Mouse (Mus musculus): Measurements from ENCODE around the gene 4921517D22Rik. TPM values are rescaled to one million over a fixed set of nuclear protein-coding genes. Genes with fewer than 3 reads are reported as not detected.

4921517D22Rik gene
- polyA plus RNA-seq, 1 experiment from 2014 or later: not detected

DNA sequence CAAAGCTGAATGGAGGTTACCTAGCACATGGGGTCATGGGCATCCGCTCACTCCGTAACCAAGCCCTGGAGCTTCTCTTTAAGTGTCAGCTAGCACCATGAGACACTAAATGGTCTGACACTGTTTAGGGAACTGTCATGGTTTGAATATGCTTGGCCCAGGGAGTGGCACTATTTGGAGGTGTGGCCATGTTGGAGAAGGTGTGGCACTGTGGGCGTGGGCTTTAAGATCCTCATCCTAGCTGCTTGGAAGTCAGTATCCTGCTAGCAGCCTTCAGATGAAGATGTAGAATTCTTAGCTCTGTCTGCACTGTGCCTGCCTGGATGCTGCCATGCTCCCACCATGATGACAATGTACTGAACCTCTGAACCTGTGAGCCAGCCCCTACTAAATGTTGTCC lies 33.5 kb downstream of the 4921517D22Rik start:
- Histone ChIP-seq H3K36me3 (ENCODE audit: insufficient read depth) (peaks cover 13% of the 10 kb centered on the region; the same call in 1 of the 2 replicates), H3K9ac (no peak overlapping the region), H3K27ac (ENCODE audit: low read depth) (no peak overlapping the region), H3K27me3 (ENCODE audit: insufficient read depth, low read length) (no peaks in the 10 kb centered on the region), H3K4me3 (ENCODE audit: low read depth, low read length) (no peak overlapping the region), H3K9me3 (ENCODE audit: low read depth, low read length) (no peaks in the 10 kb centered on the region), H3K4me1 (ENCODE audit: insufficient read depth) (no peaks in the 10 kb centered on the region), H3K4me2 (no peak overlapping the region)
- DNase-seq (no peak), ATAC-seq (ENCODE audit: insufficient read depth) (no peak)
- TF ChIP-seq CTCF (IDR thresholded peaks at IDR 0.05; ENCODE audit: low read depth): no peak
- 91% methylated on average over 3 of the region's 3 CpGs for WGBS

DNA sequence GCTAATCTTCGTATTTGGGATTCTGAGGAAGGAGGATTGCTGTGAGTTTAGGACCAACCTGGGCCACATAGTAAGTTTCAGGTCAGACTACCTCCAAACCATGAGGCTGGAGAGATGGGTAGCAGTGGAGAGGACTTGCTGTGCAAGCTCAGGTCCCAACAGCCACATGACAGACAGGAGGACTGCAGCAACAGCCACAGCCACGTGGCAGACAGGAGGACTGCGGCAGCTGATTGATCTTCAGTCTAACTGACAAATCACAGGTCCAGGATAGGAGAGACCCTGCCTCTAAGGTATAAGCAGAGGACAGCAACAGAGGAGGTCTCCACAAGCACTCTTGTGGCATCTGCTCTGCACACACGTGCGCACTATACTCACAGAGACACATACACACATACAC lies 36.1 kb downstream of the 4921517D22Rik start:
- WGBS: 79% methylated on average over 5 of the region's 5 CpGs
- ATAC-seq (ENCODE audit: insufficient read depth): no peak
- no peak overlapping the region for H3K27ac ChIP-seq (ENCODE audit: low read depth)
- peaks cover 2% of the 10 kb centered on the region; the same call in 1 of the 2 replicates for H3K36me3 ChIP-seq (ENCODE audit: insufficient read depth)
- H3K4me2 ChIP-seq: no peak overlapping the region
- H3K9ac ChIP-seq: no peak overlapping the region
- no peak overlapping the region for H3K4me3 ChIP-seq (ENCODE audit: low read depth, low read length)
- no peaks in the 10 kb centered on the region for H3K9me3 ChIP-seq (ENCODE audit: low read depth, low read length)
- DNase-seq: no peak
- no peak for TF ChIP-seq CTCF (IDR thresholded peaks at IDR 0.05; ENCODE audit: low read depth)
- no peaks in the 10 kb centered on the region for H3K27me3 ChIP-seq (ENCODE audit: insufficient read depth, low read length)
- H3K4me1 ChIP-seq (ENCODE audit: insufficient read depth): no peaks in the 10 kb centered on the region

DNA sequence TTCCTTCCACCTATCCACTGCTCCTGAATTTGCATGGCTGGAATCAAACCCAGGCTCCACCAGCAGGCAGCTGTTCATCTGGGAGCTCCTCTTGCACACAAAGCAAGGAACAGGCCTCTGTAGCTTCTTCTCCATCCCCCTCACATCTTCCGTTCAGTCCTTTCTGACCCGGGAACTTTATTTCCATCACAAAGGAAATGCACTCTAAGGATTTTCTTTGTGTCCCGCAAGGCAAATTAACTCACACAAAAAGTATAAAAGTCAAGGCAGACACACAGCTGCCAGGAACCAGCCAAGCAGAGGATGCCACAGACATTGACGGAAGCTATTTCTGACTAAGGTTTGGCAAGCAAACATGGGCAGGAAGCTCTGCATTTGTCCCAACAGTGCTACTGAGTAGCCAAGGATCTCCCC lies 36.9 kb downstream of the 4921517D22Rik start:
- Histone ChIP-seq H3K27ac (ENCODE audit: low read depth) (peak overlapping the region; percentile 69; the same call in 1 of the 2 replicates), H3K27me3 (ENCODE audit: insufficient read depth, low read length) (no peaks in the 10 kb centered on the region), H3K4me2 (no peak overlapping the region), H3K9ac (no peak overlapping the region), H3K36me3 (ENCODE audit: insufficient read depth) (no peaks in the 10 kb centered on the region), H3K4me3 (ENCODE audit: low read depth, low read length) (no peak overlapping the region), H3K9me3 (ENCODE audit: low read depth, low read length) (no peaks in the 10 kb centered on the region), H3K4me1 (ENCODE audit: insufficient read depth) (no peaks in the 10 kb centered on the region)
- ATAC-seq (ENCODE audit: insufficient read depth) (no peak), DNase-seq (peak; percentile 29)
- no peak for TF ChIP-seq CTCF (IDR thresholded peaks at IDR 0.05; ENCODE audit: low read depth)
- 56% methylated on average over 4 of the region's 4 CpGs for WGBS

DNA sequence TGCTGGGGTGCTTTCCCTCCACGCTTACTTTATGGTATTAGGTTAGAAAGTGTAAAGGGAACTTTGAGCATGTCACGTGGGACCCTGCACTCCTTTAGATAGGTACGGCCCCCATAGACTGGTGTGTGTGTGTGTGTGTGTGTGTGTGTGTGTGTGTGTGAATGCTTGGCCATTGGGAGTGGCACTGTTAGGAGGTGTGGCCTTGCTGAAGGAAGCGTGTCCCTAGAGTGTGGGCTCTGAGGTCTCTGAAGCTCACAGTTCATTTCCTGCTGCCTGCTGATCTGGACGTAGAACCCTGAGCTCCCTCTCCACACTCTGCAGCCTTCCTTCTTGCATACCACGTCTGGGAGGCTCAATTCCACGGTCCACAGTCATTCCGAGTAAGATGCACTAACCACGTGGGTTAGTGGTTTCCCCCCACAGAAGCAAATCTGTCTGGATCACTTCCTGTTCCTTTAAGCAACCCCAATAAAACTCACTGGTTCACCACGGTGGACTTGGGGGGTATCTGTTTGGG lies 37.5 kb downstream of the 4921517D22Rik start:
- peak overlapping the region; percentile 69; the same call in 1 of the 2 replicates for H3K27ac ChIP-seq (ENCODE audit: low read depth)
- no peaks in the 10 kb centered on the region for H3K4me1 ChIP-seq (ENCODE audit: insufficient read depth)
- no peaks in the 10 kb centered on the region for H3K27me3 ChIP-seq (ENCODE audit: insufficient read depth, low read length)
- H3K4me2 ChIP-seq: no peak overlapping the region
- ATAC-seq (ENCODE audit: insufficient read depth): no peak
- TF ChIP-seq CTCF (IDR thresholded peaks at IDR 0.05; ENCODE audit: low read depth): no peak
- WGBS: 57% methylated on average over 10 of the region's 10 CpGs
- H3K9ac ChIP-seq: no peak overlapping the region
- no peak overlapping the region for H3K4me3 ChIP-seq (ENCODE audit: low read depth, low read length)
- DNase-seq: no peak
- no peaks in the 10 kb centered on the region for H3K9me3 ChIP-seq (ENCODE audit: low read depth, low read length)
- H3K36me3 ChIP-seq (ENCODE audit: insufficient read depth): no peaks in the 10 kb centered on the region

DNA sequence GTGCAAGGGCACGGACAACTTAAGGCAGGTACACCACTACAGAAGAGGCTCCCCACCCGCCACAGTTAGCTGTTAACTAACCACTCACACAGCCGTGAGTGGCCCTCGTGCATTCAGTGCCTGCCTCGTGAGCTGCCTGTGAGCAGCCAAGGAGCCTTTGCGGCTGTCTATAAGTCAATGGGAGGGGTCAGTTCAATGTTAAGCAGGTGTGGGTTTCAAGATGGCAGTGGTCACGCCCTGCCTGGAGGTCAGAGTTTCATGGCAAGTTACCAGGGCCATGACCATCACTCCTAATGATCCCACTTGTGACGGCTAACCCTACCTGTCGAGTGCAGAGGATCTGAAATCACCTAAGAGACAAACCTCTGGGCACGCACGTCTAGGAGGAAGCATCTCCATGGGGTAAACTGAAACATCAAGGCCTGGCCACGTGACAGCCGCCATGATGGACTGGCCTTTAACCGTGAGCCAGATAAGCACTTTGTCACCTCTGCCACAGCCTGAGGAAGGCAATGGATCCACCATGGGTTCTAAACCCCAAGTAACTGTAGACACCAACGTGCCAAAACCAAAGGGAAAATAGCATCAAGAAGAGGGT lies 38.1 kb downstream of the 4921517D22Rik start:
- Histone ChIP-seq H3K9ac (no peak overlapping the region), H3K36me3 (ENCODE audit: insufficient read depth) (no peaks in the 10 kb centered on the region), H3K27me3 (ENCODE audit: insufficient read depth, low read length) (no peaks in the 10 kb centered on the region), H3K4me2 (no peak overlapping the region), H3K27ac (ENCODE audit: low read depth) (no peak overlapping the region), H3K4me3 (ENCODE audit: low read depth, low read length) (no peak overlapping the region), H3K9me3 (ENCODE audit: low read depth, low read length) (no peaks in the 10 kb centered on the region), H3K4me1 (ENCODE audit: insufficient read depth) (no peaks in the 10 kb centered on the region)
- DNase-seq: no peak
- TF ChIP-seq CTCF (IDR thresholded peaks at IDR 0.05; ENCODE audit: low read depth): no peak
- ATAC-seq (ENCODE audit: insufficient read depth): no peak
- 87% methylated on average over 15 of the region's 15 CpGs for WGBS

DNA sequence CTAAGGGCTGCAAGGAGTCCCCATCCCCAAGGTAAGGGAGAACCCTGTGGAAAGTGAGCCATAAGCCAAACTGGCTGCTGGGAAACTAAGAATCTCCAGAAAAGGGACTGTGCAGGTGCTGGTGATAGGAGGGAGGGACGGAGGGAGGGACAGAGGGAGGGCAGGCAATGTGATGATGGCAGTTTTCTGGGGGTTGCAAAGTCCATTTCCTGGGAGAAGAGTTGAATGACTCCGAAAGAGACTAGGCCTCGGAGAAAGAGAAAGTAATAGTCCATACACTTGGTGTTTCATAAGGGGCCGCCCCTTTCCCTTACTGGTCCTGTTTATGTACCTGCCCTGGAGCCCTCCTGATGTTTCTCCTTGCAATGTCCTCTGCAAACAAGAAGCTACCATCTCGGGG lies 39.4 kb downstream of the 4921517D22Rik start:
- 84% methylated on average over 5 of the region's 5 CpGs for WGBS
- no peak for ATAC-seq (ENCODE audit: insufficient read depth)
- peaks cover 4% of the 10 kb centered on the region for H3K36me3 ChIP-seq (ENCODE audit: insufficient read depth)
- no peak for TF ChIP-seq CTCF (IDR thresholded peaks at IDR 0.05; ENCODE audit: low read depth)
- H3K4me1 ChIP-seq (ENCODE audit: insufficient read depth): no peaks in the 10 kb centered on the region
- no peaks in the 10 kb centered on the region for H3K27me3 ChIP-seq (ENCODE audit: insufficient read depth, low read length)
- H3K4me2 ChIP-seq: no peak overlapping the region
- no peak overlapping the region for H3K4me3 ChIP-seq (ENCODE audit: low read depth, low read length)
- H3K27ac ChIP-seq (ENCODE audit: low read depth): no peak overlapping the region
- H3K9me3 ChIP-seq (ENCODE audit: low read depth, low read length): no peaks in the 10 kb centered on the region
- DNase-seq: no peak
- no peak overlapping the region for H3K9ac ChIP-seq

DNA sequence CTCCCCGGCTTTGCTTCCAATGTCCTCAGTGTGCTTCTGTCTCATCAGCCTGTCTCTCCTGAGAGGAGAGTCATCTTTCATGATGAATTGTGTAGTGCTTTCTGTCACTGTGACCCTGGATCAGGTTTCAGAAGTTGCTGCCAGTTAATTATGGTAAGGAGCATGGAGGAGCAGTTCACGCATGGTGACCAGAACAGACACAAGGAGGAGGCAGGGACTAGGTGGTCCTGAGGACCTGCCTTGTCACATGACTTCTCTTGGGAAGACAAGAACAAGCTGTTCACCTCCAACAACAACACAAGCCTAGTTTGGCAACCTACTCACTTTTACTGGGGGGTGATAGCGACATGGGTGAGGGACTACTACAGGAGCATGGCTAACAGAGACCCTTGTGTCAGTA lies 40.8 kb downstream of the 4921517D22Rik start:
- ATAC-seq (ENCODE audit: insufficient read depth): no peak
- H3K27ac ChIP-seq (ENCODE audit: low read depth): no peak overlapping the region
- H3K27me3 ChIP-seq (ENCODE audit: insufficient read depth, low read length): no peaks in the 10 kb centered on the region
- 67% methylated on average over 3 of the region's 3 CpGs for WGBS
- peaks cover 8% of the 10 kb centered on the region for H3K36me3 ChIP-seq (ENCODE audit: insufficient read depth)
- no peaks in the 10 kb centered on the region for H3K9me3 ChIP-seq (ENCODE audit: low read depth, low read length)
- no peak overlapping the region for H3K4me3 ChIP-seq (ENCODE audit: low read depth, low read length)
- no peak overlapping the region for H3K9ac ChIP-seq
- no peaks in the 10 kb centered on the region for H3K4me1 ChIP-seq (ENCODE audit: insufficient read depth)
- no peak for TF ChIP-seq CTCF (IDR thresholded peaks at IDR 0.05; ENCODE audit: low read depth)
- no peak for DNase-seq
- H3K4me2 ChIP-seq: no peak overlapping the region

All from lung, embryonic 14.5 days (tissue).